Mouse (Mus musculus): ENCODE results near the gene Sorbs1.

DNA sequence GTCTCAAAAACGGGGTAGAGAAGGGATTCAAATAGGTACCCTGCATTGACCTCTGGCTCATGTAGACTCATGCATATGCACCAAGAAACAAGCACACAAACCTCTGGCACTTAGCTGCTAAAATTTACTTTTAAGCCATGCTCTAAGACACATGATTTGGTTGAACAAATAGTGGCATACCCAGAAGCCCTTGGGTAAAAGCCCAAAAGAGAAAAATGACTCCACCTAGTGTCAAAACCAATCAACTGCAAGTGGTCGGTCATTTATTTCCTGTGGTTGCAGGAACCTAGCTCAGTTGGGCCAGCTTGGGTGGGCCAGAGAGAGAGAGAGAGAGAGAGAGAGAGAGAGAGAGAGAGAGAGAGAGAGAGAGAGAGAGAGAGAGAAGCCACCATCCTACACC, 109.0 kb downstream of the Sorbs1 start:
- TF ChIP-seq POLR2A (IDR thresholded peaks at IDR 0.05; ENCODE audit: insufficient read length, low read depth) = no peak
- no peak for TF ChIP-seq MYOD1 (IDR thresholded peaks at IDR 0.05; ENCODE audit: control insufficient read depth in 1 of 3, insufficient read length in 2 of 3, low read depth in 2 of 3)
- no peak for TF ChIP-seq USF1 (IDR thresholded peaks at IDR 0.05; ENCODE audit: low read depth)
- no peak for TF ChIP-seq E2F4 (IDR thresholded peaks at IDR 0.05; ENCODE audit: insufficient read depth)
- no peak for TF ChIP-seq MAX (IDR thresholded peaks at IDR 0.05; ENCODE audit: low read depth)
- TF ChIP-seq MYOG (IDR thresholded peaks at IDR 0.05; ENCODE audit: control insufficient read depth in 1 of 3, insufficient read depth in 1 of 3, insufficient read length in 2 of 3, low read depth in 2 of 3) = no peak
- no peak for TF ChIP-seq TCF12 (IDR thresholded peaks at IDR 0.05; ENCODE audit: insufficient read depth, poor library complexity, severe bottlenecking)
- TF ChIP-seq SRF (IDR thresholded peaks at IDR 0.05; ENCODE audit: control insufficient read depth, insufficient read length, low read depth) = no peak
- TF ChIP-seq POLR2AphosphoS2 (IDR thresholded peaks at IDR 0.05; ENCODE audit: insufficient read length, low read depth) = no peak
- no peak for TF ChIP-seq CEBPB (IDR thresholded peaks at IDR 0.05; ENCODE audit: insufficient read depth, poor library complexity, severe bottlenecking)

Measured in myocyte (in vitro differentiated cells).